Mouse (Mus musculus) forebrain, embryonic 16.5 days (tissue): ENCODE data around the gene Pnpla7. TPM values are rescaled to one million over a fixed set of nuclear protein-coding genes. Genes with fewer than 3 reads are reported as not detected.

Source experiments
- ATAC-seq: fragments of 200-750 bp; cut with Nextera tagmentation; 2 replicates; pipeline ENCODE4 v1.8.0; 2017; ENCODE audit warnings: mild to moderate bottlenecking, moderate library complexity
- H3K27ac ChIP-seq: fragments of 300-500 bp; sonication (generic); 2 replicates; pipeline ENCODE4 v1.5.1; 2014; ENCODE audit warnings: low read length, control low read depth
- H3K27me3 ChIP-seq: fragments of 300-500 bp; sonication (generic); replicated peaks from 2 replicates; pipeline ENCODE4 v1.6.1; 2014; ENCODE audit warnings: low read length; ENCODE audit not compliant: control insufficient read depth, insufficient read depth
- H3K36me3 ChIP-seq: fragments of 300-500 bp; sonication (generic); 2 replicates; pipeline ENCODE4 v1.6.1; 2014; ENCODE audit not compliant: control insufficient read depth, insufficient read depth
- H3K4me1 ChIP-seq: fragments of 300-500 bp; sonication (generic); replicated peaks from 2 replicates; pipeline ENCODE4 v1.6.1; 2014; ENCODE audit warnings: low read length; ENCODE audit not compliant: control insufficient read depth, insufficient read depth
- H3K4me2 ChIP-seq: fragments of 300-500 bp; sonication (generic); 2 replicates; pipeline ENCODE4 v1.6.1; 2014; ENCODE audit warnings: mild to moderate bottlenecking, low read length, control low read depth
- H3K4me3 ChIP-seq: fragments of 300-500 bp; sonication (generic); replicated peaks from 2 replicates; pipeline ENCODE4 v1.5.1; 2014; ENCODE audit warnings: mild to moderate bottlenecking, low read length, control low read depth
- H3K9ac ChIP-seq: fragments of 300-500 bp; sonication (generic); replicated peaks from 2 replicates; pipeline ENCODE4 v1.6.1; 2014; ENCODE audit warnings: low read depth, low read length, control low read depth
- H3K9me3 ChIP-seq: fragments of 300-500 bp; sonication (generic); 2 replicates; pipeline ENCODE4 v1.6.1; 2016; ENCODE audit warnings: low read length; ENCODE audit not compliant: control insufficient read depth
- WGBS: fragments of 180-500 bp; shearing (Covaris S2); extraction: QIAGEN DNeasy Blood & Tissue Kit; methylation state at CpG from one replicate; pipeline ENCODE4 v1.1.7; 2014; 5-methylcytosine and 5-hydroxymethylcytosine counted together
- polyA plus RNA-seq: library from polyadenylated mRNA; unstranded; fragments of >200 nt; fragmentation: Nextera tagmentation; extraction: Ambion mirVana; gene quantifications from 2 replicates; pipeline ENCODE4 v1.2.1, GENCODE M21; 2015

Gene Pnpla7
- polyA plus RNA-seq, 1 experiment from 2014 or later: 4.5 TPM

GRCm38 (mm10) chr2:25022678-25023077 is 46.8 kb downstream of the Pnpla7 start:
- H3K4me2 ChIP-seq: no peak overlapping the region
- H3K9me3 ChIP-seq: no peaks in the 10 kb centered on the region
- no peak for ATAC-seq
- WGBS: 94% methylated on average over 1 of the region's 1 CpGs
- no peaks in the 10 kb centered on the region for H3K4me1 ChIP-seq
- H3K27me3 ChIP-seq: no peaks in the 10 kb centered on the region
- no peak overlapping the region for H3K4me3 ChIP-seq
- H3K27ac ChIP-seq: no peak overlapping the region
- H3K36me3 ChIP-seq: no peaks in the 10 kb centered on the region
- no peak overlapping the region for H3K9ac ChIP-seq

GRCm38 (mm10) chr2:25025109-25025508 is 49.3 kb downstream of the Pnpla7 start:
- ATAC-seq: no peak
- Histone ChIP-seq H3K4me1 (no peaks in the 10 kb centered on the region), H3K4me3 (no peak overlapping the region), H3K27me3 (no peaks in the 10 kb centered on the region), H3K27ac (no peak overlapping the region), H3K9me3 (no peaks in the 10 kb centered on the region), H3K36me3 (no peaks in the 10 kb centered on the region), H3K9ac (no peak overlapping the region), H3K4me2 (no peak overlapping the region)
- 90% methylated on average over 1 of the region's 1 CpGs for WGBS

- H3K9ac ChIP-seq: no peak overlapping the region
- no peaks in the 10 kb centered on the region for H3K9me3 ChIP-seq
- no peak overlapping the region for H3K4me2 ChIP-seq
- no peaks in the 10 kb centered on the region for H3K27me3 ChIP-seq
- H3K4me3 ChIP-seq: no peak overlapping the region
- no peaks in the 10 kb centered on the region for H3K36me3 ChIP-seq
- no peak for ATAC-seq
- 94% methylated on average over 4 of the region's 4 CpGs for WGBS
- H3K27ac ChIP-seq: no peak overlapping the region
- no peaks in the 10 kb centered on the region for H3K4me1 ChIP-seq
Observed at GRCm38 (mm10) chr2:25034994-25035393, 59.2 kb downstream of the Pnpla7 start.

GRCm38 (mm10) chr2:25040089-25040488 is 64.3 kb downstream of the Pnpla7 start:
- Histone ChIP-seq H3K4me3 (no peak overlapping the region), H3K4me2 (no peak overlapping the region), H3K9me3 (no peaks in the 10 kb centered on the region), H3K27ac (no peak overlapping the region), H3K4me1 (no peaks in the 10 kb centered on the region), H3K36me3 (no peaks in the 10 kb centered on the region), H3K27me3 (no peaks in the 10 kb centered on the region), H3K9ac (no peak overlapping the region)
- no peak for ATAC-seq
- WGBS: 92% methylated on average over 5 of the region's 5 CpGs

- H3K36me3 ChIP-seq: no peaks in the 10 kb centered on the region
- no peak overlapping the region for H3K9ac ChIP-seq
- H3K4me2 ChIP-seq: no peak overlapping the region
- no peak overlapping the region for H3K27ac ChIP-seq
- H3K4me3 ChIP-seq: no peak overlapping the region
- H3K9me3 ChIP-seq: no peaks in the 10 kb centered on the region
- 77% methylated on average over 7 of the region's 7 CpGs for WGBS
- H3K27me3 ChIP-seq: no peaks in the 10 kb centered on the region
- peaks cover 13% of the 10 kb centered on the region for H3K4me1 ChIP-seq
- ATAC-seq: no peak
Observed at GRCm38 (mm10) chr2:25050921-25051320, 75.1 kb downstream of the Pnpla7 start.

GRCm38 (mm10) chr2:25051450-25051849 is 75.6 kb downstream of the Pnpla7 start:
- Histone ChIP-seq H3K9me3 (no peaks in the 10 kb centered on the region), H3K4me2 (no peak overlapping the region), H3K36me3 (no peaks in the 10 kb centered on the region), H3K9ac (no peak overlapping the region), H3K27ac (0 out of 2 replicates have a peak overlapping the region, but pooled peaks have one; percentile 11), H3K4me3 (no peak overlapping the region), H3K27me3 (no peaks in the 10 kb centered on the region), H3K4me1 (peaks cover 17% of the 10 kb centered on the region)
- WGBS: 91% methylated on average over 8 of the region's 8 CpGs
- ATAC-seq: no peak

GRCm38 (mm10) chr2:25053101-25053500 is 77.3 kb downstream of the Pnpla7 start:
- Histone ChIP-seq H3K4me1 (peaks cover 17% of the 10 kb centered on the region), H3K4me2 (no peak overlapping the region), H3K27me3 (no peaks in the 10 kb centered on the region), H3K9me3 (no peaks in the 10 kb centered on the region), H3K36me3 (no peaks in the 10 kb centered on the region; the same call in 1 of the 2 replicates), H3K4me3 (no peak overlapping the region), H3K27ac (no peak overlapping the region), H3K9ac (no peak overlapping the region)
- WGBS: 94% methylated on average over 6 of the region's 6 CpGs
- ATAC-seq: no peak

GRCm38 (mm10) chr2:25054221-25055067 is 78.6 kb downstream of the Pnpla7 start, which contains the start of gene Nsmf:
Nsmf (plus strand) TSS chr2:25054355.
- WGBS: 4% methylated on average over 47 of the region's 47 CpGs

GRCm38 (mm10) chr2:25055068-25055405 is 79.2 kb downstream of the Pnpla7 start:
- peak overlapping the region; percentile 93 for H3K4me2 ChIP-seq
- ATAC-seq: peak; percentile 68

More at GRCm38 (mm10) chr2:25054221-25055067, 78.6 kb downstream of the Pnpla7 start, which contains the start of gene Nsmf:
- peak within 1 kb of the TSS; percentile 79 for H3K4me3 ChIP-seq
- ATAC-seq: peak; percentile 87
- H3K9me3 ChIP-seq: no peaks in the 10 kb centered on the region
- peak within 1 kb of the TSS; percentile 76 for H3K27ac ChIP-seq
- H3K9ac ChIP-seq: peak within 1 kb of the TSS; percentile 82
- H3K27me3 ChIP-seq: no peaks in the 10 kb centered on the region
- peak within 1 kb of the TSS; percentile 93 for H3K4me2 ChIP-seq
- peaks cover 3% of the 10 kb centered on the region for H3K36me3 ChIP-seq
- H3K4me1 ChIP-seq: peaks cover 17% of the 10 kb centered on the region

More at GRCm38 (mm10) chr2:25055068-25055405, 79.2 kb downstream of the Pnpla7 start:
- Histone ChIP-seq H3K36me3 (peaks cover 5% of the 10 kb centered on the region), H3K27ac (peak overlapping the region; percentile 76), H3K9me3 (no peaks in the 10 kb centered on the region), H3K9ac (peak overlapping the region; percentile 82), H3K4me1 (peaks cover 17% of the 10 kb centered on the region), H3K27me3 (no peaks in the 10 kb centered on the region), H3K4me3 (peak overlapping the region; percentile 79)
- 19% methylated on average over 2 of the region's 2 CpGs for WGBS
